Mouse (Mus musculus): ENCODE measurements around the gene Vps36.

Gene Vps36

GRCm38 (mm10) chr8:22192660-22193431, at the start of gene Vps36:
Vps36 (plus strand) TSS chr8:22192809.
- peak; percentile 94 for DNase-seq (ENCODE audit: extremely low spot score, low spot score)

- no peak for DNase-seq (ENCODE audit: extremely low spot score, low spot score)
These were observed 48.7 kb upstream of the Vps36 start for GRCm38 (mm10) chr8:22143764-22144491.

GRCm38 (mm10) chr8:22145831-22146230, 46.8 kb upstream of the Vps36 start:
- DNase-seq (ENCODE audit: extremely low spot score, low spot score): no peak

- no peak for DNase-seq (ENCODE audit: extremely low spot score, low spot score)
These were observed 44.8 kb upstream of the Vps36 start for GRCm38 (mm10) chr8:22147706-22148366.

- no peak for DNase-seq (ENCODE audit: extremely low spot score, low spot score)
These were observed 44.3 kb upstream of the Vps36 start for GRCm38 (mm10) chr8:22148367-22148740.

- DNase-seq (ENCODE audit: extremely low spot score, low spot score): no peak
These were observed 42.8 kb upstream of the Vps36 start for GRCm38 (mm10) chr8:22149643-22150344.

GRCm38 (mm10) chr8:22150345-22150663, 42.3 kb upstream of the Vps36 start:
- no peak for DNase-seq (ENCODE audit: extremely low spot score, low spot score)

GRCm38 (mm10) chr8:22162206-22162605, 30.4 kb upstream of the Vps36 start:
- no peak for DNase-seq (ENCODE audit: extremely low spot score, low spot score)

- DNase-seq (ENCODE audit: extremely low spot score, low spot score): no peak
These were observed 28.2 kb upstream of the Vps36 start for GRCm38 (mm10) chr8:22164431-22164830.

GRCm38 (mm10) chr8:22165251-22166079, 27.1 kb upstream of the Vps36 start:
- no peak for DNase-seq (ENCODE audit: extremely low spot score, low spot score)

- DNase-seq (ENCODE audit: extremely low spot score, low spot score): peak; percentile 96
These were observed 26.5 kb upstream of the Vps36 start, which contains the start of gene Nek3 for GRCm38 (mm10) chr8:22166080-22166603. Nek3 (minus strand) TSS chr8:22166435.

- DNase-seq (ENCODE audit: extremely low spot score, low spot score): no peak
These were observed 23.4 kb upstream of the Vps36 start for GRCm38 (mm10) chr8:22169167-22169566.

GRCm38 (mm10) chr8:22175966-22176365, 16.6 kb upstream of the Vps36 start:
- DNase-seq (ENCODE audit: extremely low spot score, low spot score): no peak

GRCm38 (mm10) chr8:22184884-22185283, 7.7 kb upstream of the Vps36 start:
- DNase-seq (ENCODE audit: extremely low spot score, low spot score): peak; percentile 43

- peak; percentile 97 for DNase-seq (ENCODE audit: extremely low spot score, low spot score)
These were observed 6.9 kb upstream of the Vps36 start, which contains the start of gene Ckap2 for GRCm38 (mm10) chr8:22185431-22186397. Ckap2 (minus strand) TSS chr8:22185819.

GRCm38 (mm10) chr8:22193432-22194010, 912 bp downstream of the Vps36 start:
- no peak for DNase-seq (ENCODE audit: extremely low spot score, low spot score)

GRCm38 (mm10) chr8:22197914-22198313, 5.3 kb downstream of the Vps36 start:
- no peak for DNase-seq (ENCODE audit: extremely low spot score, low spot score)

GRCm38 (mm10) chr8:22199481-22199880, 6.9 kb downstream of the Vps36 start:
- DNase-seq (ENCODE audit: extremely low spot score, low spot score): no peak

- DNase-seq (ENCODE audit: extremely low spot score, low spot score): no peak
These were observed 14.9 kb downstream of the Vps36 start for GRCm38 (mm10) chr8:22207535-22207934.

Data from neural tube, embryonic 10.5 days (tissue).